Mouse (Mus musculus): ENCODE measurements at regions not wholly inside any gene's neighbourhood (a gene's known extent, or its start where the extent isn't known, plus 50 kb on each side); places are given as distances from the start of the nearest gene placed in this dataset.
"Not testable (repeated sequence)": the region's sequence is repeated elsewhere in the genome, so short reads cannot be mapped to it uniquely, and the experiment has no call there.

DNA sequence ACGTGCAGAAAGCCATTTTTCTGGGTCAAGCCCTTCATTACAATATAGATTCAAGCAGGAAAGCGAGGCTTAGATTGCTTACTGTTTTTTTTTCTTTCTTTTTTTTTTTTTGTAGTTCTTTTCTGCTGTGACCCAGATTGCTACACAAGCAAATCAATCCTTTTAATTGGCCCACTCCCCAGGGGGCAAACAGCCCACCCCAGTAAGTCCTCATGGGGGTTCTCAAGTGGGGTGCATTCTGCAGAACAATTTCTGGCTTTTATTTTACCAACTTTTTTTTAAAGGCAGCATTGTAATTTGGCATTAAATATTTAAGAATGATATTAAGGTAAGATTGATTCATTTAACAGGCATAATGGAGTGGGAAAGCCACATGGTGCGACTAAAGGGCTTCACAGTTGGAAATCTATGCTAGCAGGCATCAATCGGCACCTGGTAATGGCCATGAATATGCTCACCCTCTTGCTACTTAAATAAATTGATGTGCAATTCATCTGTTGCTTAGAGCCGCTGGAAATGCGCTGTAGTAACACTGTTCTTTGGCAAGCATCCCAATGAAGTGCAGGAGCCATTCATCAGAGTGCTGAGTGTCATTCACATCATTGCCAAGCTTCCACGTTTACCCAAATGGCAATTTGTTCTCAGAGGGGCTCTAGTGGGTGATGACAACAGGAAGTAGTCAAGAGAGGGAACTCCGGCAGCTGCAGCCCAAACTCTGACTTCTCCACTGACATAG lies 236.3 kb upstream of the Arhgap42 start:
- H3K36me3 ChIP-seq: no peaks in the 10 kb centered on the region
- H3K27ac ChIP-seq (replicated peaks): no peak overlapping the region
- no peaks in the 10 kb centered on the region for H3K9me3 ChIP-seq
- peaks cover 12% of the 10 kb centered on the region; the same call in 1 of the 2 replicates for H3K4me1 ChIP-seq (replicated peaks)
- ATAC-seq (ENCODE audit: low read depth): peak; percentile 93
- no peak overlapping the region for H3K4me2 ChIP-seq
- H3K27me3 ChIP-seq: no peaks in the 10 kb centered on the region; the same call in 1 of the 2 replicates
- H3K4me3 ChIP-seq: no peak overlapping the region
- no peak overlapping the region for H3K9ac ChIP-seq
- WGBS: 25% methylated on average over 8 of the region's 8 CpGs

DNA sequence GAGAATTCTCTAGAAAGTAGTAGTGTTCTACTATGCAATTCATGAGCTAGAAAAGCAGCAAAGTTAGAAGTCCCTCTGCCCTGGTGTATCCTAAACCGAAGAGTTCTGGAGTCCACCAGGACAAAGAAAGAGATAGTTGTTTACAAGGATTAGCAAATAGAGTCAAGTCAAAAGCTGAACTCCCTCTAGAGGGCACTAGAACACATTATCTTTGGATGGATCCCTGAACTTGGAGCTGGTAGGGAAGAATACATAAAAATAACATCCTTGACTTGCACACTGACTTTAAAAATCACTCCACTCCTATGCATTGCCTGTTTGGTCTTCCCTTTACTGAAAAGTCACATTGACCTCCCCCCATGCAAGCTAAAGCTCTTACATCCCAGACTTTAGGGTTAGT lies 205.3 kb upstream of the Arhgap42 start:
- no peaks in the 10 kb centered on the region for H3K9me3 ChIP-seq
- no peaks in the 10 kb centered on the region for H3K36me3 ChIP-seq
- no peak overlapping the region for H3K9ac ChIP-seq
- no peak overlapping the region for H3K4me2 ChIP-seq
- H3K4me1 ChIP-seq (replicated peaks): no peaks in the 10 kb centered on the region
- no peak overlapping the region for H3K27ac ChIP-seq (replicated peaks)
- no peak for ATAC-seq (ENCODE audit: low read depth)
- no peaks in the 10 kb centered on the region for H3K27me3 ChIP-seq
- no peak overlapping the region for H3K4me3 ChIP-seq
- 91% methylated on average over 1 of the region's 1 CpGs for WGBS

DNA sequence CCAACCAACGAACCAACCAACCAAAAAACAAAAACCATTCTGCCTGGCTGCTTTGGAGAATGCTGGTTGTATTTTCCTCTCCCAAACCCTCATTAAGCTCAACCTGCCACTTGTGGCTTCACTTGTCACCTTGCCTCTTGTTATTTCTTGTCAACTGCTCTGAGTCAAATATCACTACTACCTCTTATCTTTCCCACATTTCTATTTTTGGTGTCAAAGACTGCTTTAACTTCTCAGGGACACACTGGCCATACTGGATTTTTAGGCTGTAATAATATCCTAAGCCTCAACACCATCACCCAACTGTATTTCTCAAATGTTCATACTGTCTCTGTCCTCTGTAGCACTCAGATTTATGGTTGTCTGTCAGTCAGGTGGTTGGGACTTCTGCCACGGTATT lies 181.4 kb upstream of the Arhgap42 start:
- Histone ChIP-seq H3K27ac (replicated peaks) (no peak overlapping the region), H3K9me3 (no peaks in the 10 kb centered on the region), H3K9ac (no peak overlapping the region), H3K4me1 (replicated peaks) (no peaks in the 10 kb centered on the region), H3K4me3 (no peak overlapping the region), H3K36me3 (no peaks in the 10 kb centered on the region), H3K4me2 (no peak overlapping the region), H3K27me3 (no peaks in the 10 kb centered on the region)
- ATAC-seq (ENCODE audit: low read depth): no peak
- 81% methylated on average over 2 of the region's 2 CpGs for WGBS

DNA sequence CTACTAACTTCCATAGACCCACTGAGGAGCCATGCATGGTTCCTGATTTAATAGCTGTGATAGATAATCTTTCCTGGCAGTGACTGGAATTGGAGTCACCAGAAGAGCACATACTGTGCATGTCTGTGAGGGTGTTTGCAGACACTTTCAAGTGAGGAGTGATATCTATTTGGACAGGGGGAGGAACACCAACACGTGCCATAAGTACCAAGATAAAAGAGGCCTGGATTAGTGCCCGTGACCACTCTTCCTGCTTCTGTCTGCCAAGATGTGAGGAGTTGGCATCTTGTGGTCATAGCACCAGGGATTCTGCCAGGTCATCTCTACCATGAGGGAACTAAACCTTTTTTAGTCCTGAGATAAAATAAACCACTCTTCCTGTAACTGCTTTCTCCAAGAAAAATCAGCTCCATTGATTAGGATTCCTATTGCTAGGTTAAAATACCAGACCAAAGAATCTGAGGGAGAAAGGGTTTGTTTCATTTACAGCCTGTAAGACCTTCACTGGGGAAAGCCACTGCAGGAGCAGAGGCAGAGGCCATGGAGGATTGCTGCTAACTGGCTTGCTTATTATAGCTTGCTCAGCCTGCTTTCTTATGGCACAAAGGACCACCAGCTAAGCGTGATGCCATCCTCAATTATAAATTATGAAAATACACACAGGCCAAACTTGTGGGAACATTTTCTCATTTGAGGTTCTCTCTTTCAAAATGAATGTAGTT lies 173.7 kb upstream of the Arhgap42 start:
- Histone ChIP-seq H3K27ac (replicated peaks) (no peak overlapping the region), H3K27me3 (no peaks in the 10 kb centered on the region), H3K4me1 (replicated peaks) (no peaks in the 10 kb centered on the region), H3K9me3 (no peaks in the 10 kb centered on the region), H3K36me3 (no peaks in the 10 kb centered on the region), H3K4me2 (no peak overlapping the region), H3K9ac (no peak overlapping the region), H3K4me3 (no peak overlapping the region)
- 79% methylated on average over 3 of the region's 3 CpGs for WGBS
- no peak for ATAC-seq (ENCODE audit: low read depth)

DNA sequence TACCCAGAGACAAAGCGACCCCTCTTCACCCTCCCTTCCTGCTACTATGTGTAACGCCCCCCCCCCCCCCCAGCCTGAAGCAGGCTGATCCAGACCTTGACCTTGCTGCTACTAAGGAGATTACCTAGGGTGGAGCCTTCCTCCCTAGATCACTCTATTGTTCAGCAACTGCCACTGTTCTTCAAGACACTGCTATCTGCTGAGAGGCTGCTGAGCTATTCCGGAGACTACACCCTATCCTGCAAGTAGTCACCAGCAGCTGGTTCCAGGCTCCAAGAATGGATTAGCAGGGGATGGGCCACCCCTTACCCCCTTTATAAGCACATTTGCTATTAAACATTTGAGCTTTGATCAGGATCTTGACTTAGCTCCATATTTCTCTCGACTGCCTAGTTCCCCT lies 155.3 kb upstream of the Arhgap42 start:
- not testable (repeated sequence) for H3K4me1 ChIP-seq (replicated peaks); H3K9ac ChIP-seq; ATAC-seq (ENCODE audit: low read depth); H3K9me3 ChIP-seq; H3K36me3 ChIP-seq; H3K4me3 ChIP-seq; H3K27ac ChIP-seq (replicated peaks); H3K4me2 ChIP-seq; H3K27me3 ChIP-seq
- WGBS: 74% methylated on average over 4 of the region's 4 CpGs

DNA sequence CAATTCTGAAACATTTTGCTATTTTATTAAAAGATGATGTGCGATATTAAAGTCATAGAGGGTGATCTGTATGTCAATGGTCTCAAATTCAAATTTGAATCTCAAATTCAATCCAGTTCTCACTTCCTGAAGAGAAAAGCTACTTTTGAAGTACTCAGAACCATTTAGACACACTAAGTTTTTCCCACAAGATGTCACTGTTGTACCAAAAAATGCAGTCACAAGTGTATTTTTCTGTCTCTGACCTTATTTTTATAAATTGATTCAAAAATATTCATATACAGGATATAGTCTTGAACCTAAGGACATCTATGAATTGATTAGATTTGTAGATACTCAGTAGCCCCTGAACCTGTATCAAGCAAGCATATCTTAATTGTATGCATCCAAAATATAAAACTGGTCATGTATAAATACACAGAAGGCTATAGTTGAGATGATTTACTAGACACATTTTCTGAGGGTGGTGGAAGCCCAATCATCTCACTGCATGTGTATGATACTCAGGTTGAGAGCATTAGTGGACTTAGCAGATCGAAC lies 137.8 kb upstream of the Arhgap42 start:
- no peak overlapping the region for H3K9ac ChIP-seq
- H3K9me3 ChIP-seq: no peaks in the 10 kb centered on the region
- H3K4me1 ChIP-seq (replicated peaks): no peaks in the 10 kb centered on the region
- H3K4me3 ChIP-seq: no peak overlapping the region
- no peaks in the 10 kb centered on the region for H3K27me3 ChIP-seq
- ATAC-seq (ENCODE audit: low read depth): no peak
- no peak overlapping the region for H3K4me2 ChIP-seq
- no peaks in the 10 kb centered on the region for H3K36me3 ChIP-seq
- WGBS: 77% methylated on average over 2 of the region's 2 CpGs
- H3K27ac ChIP-seq (replicated peaks): no peak overlapping the region

DNA sequence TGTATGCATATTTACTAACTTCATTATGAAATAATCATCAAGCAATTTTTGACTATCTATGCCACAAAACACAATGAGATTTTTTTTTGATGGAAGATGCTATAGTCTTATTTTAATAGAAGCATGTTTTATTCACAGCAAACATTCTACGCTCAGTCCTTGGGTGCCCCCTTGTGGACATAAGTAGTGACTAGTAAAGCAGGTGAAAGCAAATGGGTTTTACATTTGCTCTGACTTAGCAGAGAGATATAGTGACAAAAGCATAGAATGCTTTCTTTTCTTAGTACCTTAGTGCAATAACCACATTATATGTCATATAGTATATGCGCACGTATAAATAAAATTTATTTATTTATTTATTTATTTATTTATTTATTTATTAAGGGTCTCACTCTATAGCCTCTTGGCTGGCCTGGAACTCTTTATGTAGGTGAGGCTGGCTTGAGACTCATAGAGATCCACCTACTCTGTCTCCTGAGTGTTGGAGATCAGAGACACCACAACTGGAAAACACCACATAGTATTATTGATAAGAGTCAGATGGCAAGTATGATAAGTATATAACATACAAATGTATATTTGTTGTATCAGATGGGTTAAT lies 136.5 kb upstream of the Arhgap42 start:
- Histone ChIP-seq H3K9me3 (no peaks in the 10 kb centered on the region), H3K4me3 (no peak overlapping the region), H3K9ac (no peak overlapping the region), H3K4me2 (no peak overlapping the region), H3K36me3 (no peaks in the 10 kb centered on the region), H3K27ac (replicated peaks) (no peak overlapping the region), H3K27me3 (no peaks in the 10 kb centered on the region), H3K4me1 (replicated peaks) (no peaks in the 10 kb centered on the region)
- peak; percentile 38; the same call in 1 of the 2 replicates for ATAC-seq (ENCODE audit: low read depth)
- 31% methylated on average over 3 of the region's 3 CpGs for WGBS

DNA sequence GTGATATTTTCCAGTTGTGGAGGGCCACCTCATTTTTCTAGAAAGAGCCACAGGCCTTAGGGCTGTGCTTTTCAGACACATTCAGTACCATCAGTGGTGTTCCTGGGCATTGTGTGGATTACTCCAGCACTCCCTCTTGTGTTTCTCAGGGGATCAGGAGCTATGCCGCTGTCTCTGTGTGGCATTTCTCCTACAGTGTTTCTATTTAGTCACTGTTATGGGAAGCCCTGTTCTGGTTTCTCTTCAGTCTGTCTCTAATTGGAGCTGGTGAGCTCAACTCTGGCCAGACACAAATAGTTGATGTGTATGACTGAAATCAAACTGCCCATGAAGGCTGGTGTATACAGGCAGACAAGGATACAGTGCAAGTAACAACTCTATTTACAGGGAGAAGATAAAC lies 133.7 kb upstream of the Arhgap42 start:
- no peaks in the 10 kb centered on the region for H3K36me3 ChIP-seq
- H3K4me1 ChIP-seq (replicated peaks): no peaks in the 10 kb centered on the region
- H3K4me2 ChIP-seq: no peak overlapping the region
- no peak for ATAC-seq (ENCODE audit: low read depth)
- no peak overlapping the region for H3K9ac ChIP-seq
- 55% methylated on average over 1 of the region's 1 CpGs for WGBS
- no peaks in the 10 kb centered on the region for H3K9me3 ChIP-seq
- H3K27me3 ChIP-seq: no peaks in the 10 kb centered on the region
- no peak overlapping the region for H3K4me3 ChIP-seq
- no peak overlapping the region for H3K27ac ChIP-seq (replicated peaks)

DNA sequence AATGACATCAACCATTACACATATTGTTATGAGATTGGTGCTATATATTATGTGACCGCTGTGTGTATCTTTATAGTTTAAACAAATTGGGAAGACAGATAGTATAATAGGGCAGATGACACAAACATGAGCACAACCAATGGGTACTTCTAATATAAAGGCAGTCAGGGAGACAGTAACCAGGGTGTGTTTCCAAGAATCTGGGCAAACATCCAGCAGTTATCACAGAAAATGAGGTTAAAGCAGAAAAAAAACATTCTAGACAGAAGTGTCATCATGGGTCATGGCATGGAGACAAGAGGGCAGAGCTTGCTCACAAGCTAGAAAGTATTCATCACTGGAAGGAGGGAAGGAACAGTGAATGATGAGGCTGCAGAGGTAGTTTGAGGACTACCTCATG lies 129.8 kb upstream of the Arhgap42 start:
- Histone ChIP-seq H3K27ac (replicated peaks) (no peak overlapping the region), H3K9ac (no peak overlapping the region), H3K27me3 (no peaks in the 10 kb centered on the region), H3K4me2 (no peak overlapping the region), H3K4me3 (no peak overlapping the region), H3K4me1 (replicated peaks) (no peaks in the 10 kb centered on the region), H3K36me3 (no peaks in the 10 kb centered on the region), H3K9me3 (no peaks in the 10 kb centered on the region)
- 92% methylated on average over 1 of the region's 1 CpGs for WGBS
- no peak for ATAC-seq (ENCODE audit: low read depth)

DNA sequence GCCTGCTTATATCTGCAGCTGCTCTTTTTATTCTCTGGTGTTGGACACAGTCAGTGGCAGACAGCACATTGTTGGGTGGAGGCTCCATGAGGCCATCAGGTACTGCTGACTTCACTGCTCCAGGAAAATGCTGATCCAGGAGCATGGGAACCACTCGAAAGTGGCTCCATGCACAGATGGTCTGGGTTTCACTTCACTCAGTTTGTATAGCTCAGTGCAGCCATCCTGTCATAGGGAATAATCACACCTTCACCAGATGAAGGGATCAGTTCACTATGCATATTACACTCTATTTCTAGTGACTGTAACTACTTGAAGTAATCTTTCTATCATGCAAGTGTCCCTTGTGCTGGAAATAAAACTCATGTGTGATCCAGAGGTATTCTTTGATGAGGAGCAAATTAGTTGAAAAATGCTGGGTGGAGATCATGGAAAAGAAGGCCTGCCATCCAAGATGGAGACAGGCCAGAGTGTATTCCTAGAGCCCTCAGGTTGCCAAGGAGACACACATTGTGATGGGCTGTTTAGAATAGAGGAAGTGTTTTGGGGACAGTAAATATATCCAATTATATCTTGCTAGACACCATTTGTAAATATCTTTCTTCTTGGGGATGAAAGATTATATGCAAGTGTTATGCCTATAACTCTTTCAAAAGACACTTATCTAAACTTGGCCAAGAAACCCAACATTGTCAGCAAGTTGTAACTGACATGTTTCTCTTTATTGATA lies 103.7 kb upstream of the Arhgap42 start:
- 78% methylated on average over 1 of the region's 1 CpGs for WGBS
- Histone ChIP-seq H3K27me3 (no peaks in the 10 kb centered on the region), H3K4me1 (replicated peaks) (no peaks in the 10 kb centered on the region), H3K36me3 (no peaks in the 10 kb centered on the region), H3K4me3 (no peak overlapping the region), H3K9me3 (no peaks in the 10 kb centered on the region), H3K4me2 (no peak overlapping the region), H3K9ac (no peak overlapping the region), H3K27ac (replicated peaks) (no peak overlapping the region)
- ATAC-seq (ENCODE audit: low read depth): no peak

DNA sequence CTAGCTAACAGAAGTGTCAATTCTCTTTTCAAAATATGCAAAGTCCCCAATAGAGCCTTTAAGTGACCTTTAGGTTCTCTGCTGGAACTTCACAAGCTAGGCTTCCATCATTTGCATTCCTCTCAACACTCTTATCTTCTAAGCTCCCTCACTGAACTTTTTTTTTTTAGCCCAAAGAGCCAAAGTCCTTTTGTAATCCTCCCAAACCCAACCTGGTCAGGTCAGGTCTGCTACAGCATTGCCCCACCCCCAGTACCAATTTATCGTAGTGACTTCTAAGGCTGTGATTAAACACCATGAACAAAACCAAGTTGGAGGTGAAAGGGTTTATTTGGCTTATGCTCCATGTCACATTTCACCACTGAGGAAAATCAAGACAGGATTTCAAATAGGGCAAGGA lies 79.7 kb upstream of the Arhgap42 start:
- H3K4me3 ChIP-seq: no peak overlapping the region
- no peaks in the 10 kb centered on the region for H3K4me1 ChIP-seq (replicated peaks)
- no peak overlapping the region for H3K4me2 ChIP-seq
- H3K27ac ChIP-seq (replicated peaks): no peak overlapping the region
- WGBS: 91% methylated on average over 1 of the region's 1 CpGs
- no peaks in the 10 kb centered on the region for H3K9me3 ChIP-seq
- no peaks in the 10 kb centered on the region for H3K36me3 ChIP-seq
- no peak overlapping the region for H3K9ac ChIP-seq
- no peaks in the 10 kb centered on the region for H3K27me3 ChIP-seq
- no peak for ATAC-seq (ENCODE audit: low read depth)

DNA sequence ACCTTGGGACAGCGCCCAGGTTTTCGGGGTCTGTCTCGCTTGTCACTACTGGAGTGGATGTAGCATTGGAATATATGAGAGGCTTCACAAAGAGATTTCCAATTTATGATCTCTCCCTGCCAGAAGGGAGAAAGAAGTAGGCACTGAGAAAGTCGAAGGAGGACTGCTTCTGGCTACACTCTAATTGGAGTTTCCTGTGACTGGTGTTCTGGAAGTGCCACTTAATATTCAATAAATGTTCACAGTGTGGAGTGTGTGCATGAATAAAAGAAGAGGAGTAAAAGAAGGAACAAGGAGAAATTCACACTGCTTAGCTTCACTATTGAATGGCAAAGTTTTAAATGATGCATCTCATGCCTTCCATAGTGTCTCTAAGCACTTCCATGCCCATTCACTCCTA lies 77.1 kb upstream of the Arhgap42 start:
- WGBS: 89% methylated on average over 4 of the region's 4 CpGs
- Histone ChIP-seq H3K9ac (no peak overlapping the region), H3K27ac (replicated peaks) (no peak overlapping the region), H3K27me3 (no peaks in the 10 kb centered on the region), H3K36me3 (no peaks in the 10 kb centered on the region), H3K4me1 (replicated peaks) (no peaks in the 10 kb centered on the region), H3K4me2 (no peak overlapping the region), H3K9me3 (no peaks in the 10 kb centered on the region), H3K4me3 (no peak overlapping the region)
- no peak for ATAC-seq (ENCODE audit: low read depth)

All from neural tube, embryonic 13.5 days (tissue).